Mouse (Mus musculus) spleen, adult 2 months (tissue): ENCODE data around the gene Styk1. TPM values are rescaled to one million over a fixed set of nuclear protein-coding genes. Genes with fewer than 3 reads are reported as not detected.

Source experiments
- DNase-seq, 2 experiments: peaks; one replicate each; pipeline versions ENCODE4 v3.0.0 to v3.0.0-alpha.2; 2012 to 2021; ENCODE audit warnings: low spot score in 2 of 2, low read depth in 1 of 2
- H3K27ac ChIP-seq: fragments of 200-500 bp; 2 replicates; pipeline ENCODE4 v1.5.1; 2012; ENCODE audit warnings: low read length, inconsistent platforms; ENCODE audit not compliant: insufficient read depth
- H3K27me3 ChIP-seq: fragments of 200-500 bp; 2 replicates; pipeline ENCODE4 v1.6.1; 2012; ENCODE audit warnings: mild to moderate bottlenecking, moderate library complexity, low read length, inconsistent platforms; ENCODE audit not compliant: control insufficient read depth, insufficient read depth
- H3K36me3 ChIP-seq: fragments of 200-500 bp; 2 replicates; pipeline ENCODE4 v1.6.1; 2012; ENCODE audit warnings: mild to moderate bottlenecking, low read length, inconsistent platforms; ENCODE audit not compliant: control insufficient read depth, insufficient read depth
- H3K4me1 ChIP-seq: fragments of 200-500 bp; 2 replicates; pipeline ENCODE4 v1.6.1; 2011; ENCODE audit warnings: inconsistent platforms; ENCODE audit not compliant: control insufficient read depth, insufficient read depth, insufficient read length
- H3K4me3 ChIP-seq: fragments of 200-500 bp; 2 replicates; pipeline ENCODE4 v1.5.1; 2011; ENCODE audit warnings: mild to moderate bottlenecking, inconsistent platforms; ENCODE audit not compliant: insufficient read depth, insufficient read length; ENCODE audit errors: extremely low read depth
- CTCF ChIP-seq: fragments of 200-500 bp; IDR thresholded peaks from 2 replicates; pipeline ENCODE4 v1.5.1; 2011; ENCODE audit warnings: mild to moderate bottlenecking, inconsistent platforms; ENCODE audit not compliant: insufficient read depth, insufficient read length, insufficient replicate concordance; ENCODE audit errors: extremely low read depth
- POLR2A ChIP-seq: fragments of 200-500 bp; IDR thresholded peaks from 2 replicates; pipeline ENCODE4 v1.6.1; 2011; ENCODE audit warnings: low read depth, low read length, inconsistent platforms
- WGBS: fragments of 180-500 bp; shearing (Covaris S2); methylation state at CpG from one replicate; pipeline ENCODE4 v1.1.7; 2018; 5-methylcytosine and 5-hydroxymethylcytosine counted together
- polyA plus RNA-seq: library from polyadenylated mRNA; depleted of rRNA; stranded (reverse); fragments of >200 nt; gene quantifications from 2 replicates; pipeline ENCODE4 v1.2.3, GENCODE M21; 2012

Gene Styk1
- polyA plus RNA-seq, 1 experiment, result 1.3 TPM

DNA sequence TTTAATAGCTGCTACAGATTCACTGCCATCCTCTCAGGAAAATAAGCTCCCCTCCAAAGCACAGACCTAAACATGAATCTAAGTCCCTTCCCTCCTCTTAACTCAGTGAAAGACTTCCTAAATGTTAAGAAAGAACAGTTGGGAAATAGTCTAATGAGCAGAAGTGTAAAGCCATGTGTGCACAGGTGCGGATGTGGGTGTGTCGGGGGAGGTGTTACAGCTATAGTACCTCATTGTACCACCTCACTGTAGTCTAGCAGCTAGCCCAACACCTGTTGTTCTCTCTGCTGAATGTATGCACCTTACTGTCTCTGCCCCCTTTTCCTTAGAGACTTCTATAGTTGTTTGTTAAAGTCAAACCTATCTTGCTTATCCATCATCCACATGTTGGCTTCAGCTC is 26.3 kb downstream of the Styk1 start:
- DNase-seq, result no peak
- TF ChIP-seq CTCF (no peak), POLR2A (no peak)
- Histone ChIP-seq H3K36me3 (no peaks in the 10 kb centered on the region), H3K4me3 (no peak overlapping the region), H3K4me1 (no peaks in the 10 kb centered on the region), H3K27ac (no peak overlapping the region), H3K27me3 (no peaks in the 10 kb centered on the region)
- WGBS, result 85% methylated on average over 2 of the region's 2 CpGs

DNA sequence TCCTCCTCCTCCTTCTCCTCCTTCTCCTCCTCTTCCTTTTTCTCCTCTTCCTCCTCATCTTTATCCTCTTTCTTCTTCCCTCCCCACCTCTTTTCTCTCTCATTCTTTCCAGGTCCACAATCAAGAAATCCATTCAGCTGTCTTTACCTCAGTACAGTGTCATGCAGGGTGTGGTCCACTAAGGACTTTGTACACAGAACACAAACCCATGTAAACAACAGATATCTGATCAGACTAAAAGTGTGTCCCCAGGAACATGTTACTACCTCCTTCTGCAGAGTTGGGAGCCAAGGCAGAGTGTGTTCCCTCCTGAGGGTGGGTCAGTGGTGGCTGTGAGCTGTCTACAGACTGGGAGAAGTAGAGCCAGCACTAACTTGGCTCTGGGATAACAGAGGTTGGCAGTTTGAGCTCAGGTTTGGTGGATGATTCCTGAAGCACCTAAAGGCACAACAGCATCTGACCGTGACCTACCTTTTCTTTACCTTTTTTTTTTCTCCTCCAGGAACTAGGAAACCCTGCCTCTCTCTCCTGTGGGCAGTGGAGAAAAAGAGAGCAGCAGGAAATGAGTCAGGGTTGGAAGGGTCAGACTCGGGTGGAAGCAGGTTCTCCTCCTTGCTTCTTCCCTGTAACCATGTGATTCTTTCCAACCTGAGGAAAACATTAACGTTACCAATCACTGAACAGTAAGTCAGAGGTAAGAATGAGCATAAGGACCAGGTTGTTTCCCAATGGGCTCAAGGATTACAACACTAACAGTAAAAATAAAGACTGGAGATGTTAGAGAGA is 31.4 kb downstream of the Styk1 start:
- Histone ChIP-seq H3K4me1 (no peaks in the 10 kb centered on the region), H3K27ac (no peak overlapping the region), H3K4me3 (no peak overlapping the region), H3K27me3 (no peaks in the 10 kb centered on the region), H3K36me3 (no peaks in the 10 kb centered on the region)
- WGBS, result 57% methylated on average over 3 of the region's 3 CpGs
- TF ChIP-seq POLR2A (no peak), CTCF (no peak)
- no peak for DNase-seq

DNA sequence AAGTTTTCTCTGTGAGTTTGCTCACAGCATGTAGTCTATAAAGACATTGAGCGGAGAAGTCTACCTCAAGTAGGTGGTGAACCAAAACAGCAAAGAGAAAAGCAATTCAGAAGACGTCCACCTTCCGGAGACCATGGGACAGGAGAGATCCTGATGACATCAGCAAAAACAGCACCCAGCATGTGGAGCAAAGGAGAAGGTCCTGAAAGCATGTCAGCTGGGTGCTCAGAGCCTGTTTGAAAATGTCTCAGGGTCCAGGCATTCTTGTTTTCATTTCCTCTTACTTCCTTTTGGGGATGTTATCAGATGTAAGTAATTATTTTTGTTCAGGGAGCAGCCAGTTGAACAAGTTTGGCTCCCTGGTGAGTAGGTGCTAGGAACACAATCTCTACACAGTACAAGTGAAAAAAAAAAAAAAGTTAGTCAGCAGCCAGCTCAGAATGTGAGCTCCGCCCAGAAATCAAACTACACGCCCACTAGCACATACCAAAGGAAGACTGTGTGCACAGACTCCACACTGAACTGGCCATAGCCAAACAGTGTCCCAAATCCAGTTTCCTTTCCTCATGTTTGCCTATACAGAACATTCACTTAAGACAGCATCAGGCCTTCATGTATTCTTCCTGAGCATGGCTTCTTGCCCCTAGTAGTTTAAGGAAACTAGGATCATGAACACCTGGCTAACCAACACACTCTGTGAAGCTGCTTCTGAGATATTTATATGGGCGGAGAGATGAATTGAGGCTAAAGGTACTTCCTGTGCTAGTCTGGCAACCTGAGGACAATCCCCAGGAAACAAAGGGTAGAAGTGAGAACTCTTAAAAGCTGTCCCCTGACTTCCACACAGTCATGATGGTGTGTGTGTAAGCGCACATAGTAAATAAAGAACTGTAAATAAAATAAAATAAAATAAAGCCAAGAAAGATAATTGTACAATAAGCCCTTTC is 37.0 kb downstream of the Styk1 start:
- H3K4me3 ChIP-seq, result no peak overlapping the region
- no peak for TF ChIP-seq POLR2A
- no peak for TF ChIP-seq CTCF
- 83% methylated on average over 7 of the region's 7 CpGs for WGBS
- no peak for DNase-seq
- H3K27me3 ChIP-seq, result no peaks in the 10 kb centered on the region
- H3K4me1 ChIP-seq, result no peaks in the 10 kb centered on the region
- no peaks in the 10 kb centered on the region for H3K36me3 ChIP-seq
- H3K27ac ChIP-seq, result no peak overlapping the region

DNA sequence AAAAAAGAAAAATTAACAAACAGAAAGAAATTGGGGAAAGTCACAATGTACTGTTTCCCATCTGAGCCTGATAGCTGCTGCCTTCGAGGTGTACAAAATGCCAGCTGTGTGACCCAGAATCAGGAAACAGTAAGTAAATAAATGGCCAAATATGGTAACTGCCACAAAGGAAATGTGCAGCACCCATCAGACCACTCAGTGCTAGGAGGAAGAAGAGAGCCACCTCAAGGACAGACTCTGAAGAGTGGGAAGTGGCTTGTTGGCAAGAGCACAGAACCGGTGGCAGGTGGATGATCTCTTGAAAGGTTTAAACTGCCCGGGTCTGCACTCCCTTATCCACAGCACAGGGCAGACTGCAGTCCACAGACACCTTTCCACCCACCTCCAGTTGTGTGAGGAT is 45.4 kb downstream of the Styk1 start:
- Histone ChIP-seq H3K4me3 (no peak overlapping the region), H3K4me1 (no peaks in the 10 kb centered on the region), H3K36me3 (no peaks in the 10 kb centered on the region), H3K27me3 (no peaks in the 10 kb centered on the region), H3K27ac (no peak overlapping the region)
- TF ChIP-seq POLR2A, result no peak
- WGBS, result under 1% methylated on average over 3 of the region's 3 CpGs
- DNase-seq, result no peak

DNA sequence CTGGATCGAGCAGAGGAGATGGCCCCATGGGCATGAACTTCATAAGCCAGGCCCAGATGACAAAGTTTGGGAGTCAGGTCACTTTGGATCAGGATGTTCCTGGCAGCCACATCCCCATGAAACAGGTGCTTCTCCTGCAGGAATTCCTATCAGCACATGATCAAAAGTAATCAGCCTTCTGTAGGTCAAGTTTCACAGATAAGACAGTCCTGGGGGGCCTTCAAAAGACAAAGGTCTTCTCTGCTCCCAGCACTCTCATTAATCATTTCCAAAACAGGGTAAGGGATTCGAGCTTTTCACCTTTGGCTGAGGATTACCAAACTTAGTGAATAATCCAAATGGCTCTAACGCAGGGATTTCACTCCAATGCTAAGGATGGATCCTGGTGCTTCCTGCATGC is 48.6 kb downstream of the Styk1 start:
- no peaks in the 10 kb centered on the region for H3K4me1 ChIP-seq
- H3K27me3 ChIP-seq, result no peaks in the 10 kb centered on the region
- WGBS, result 76% methylated on average over 3 of the region's 3 CpGs
- no peak overlapping the region for H3K27ac ChIP-seq
- no peak for TF ChIP-seq POLR2A
- no peak for TF ChIP-seq CTCF
- no peaks in the 10 kb centered on the region for H3K36me3 ChIP-seq
- no peak overlapping the region for H3K4me3 ChIP-seq
- no peak for DNase-seq

DNA sequence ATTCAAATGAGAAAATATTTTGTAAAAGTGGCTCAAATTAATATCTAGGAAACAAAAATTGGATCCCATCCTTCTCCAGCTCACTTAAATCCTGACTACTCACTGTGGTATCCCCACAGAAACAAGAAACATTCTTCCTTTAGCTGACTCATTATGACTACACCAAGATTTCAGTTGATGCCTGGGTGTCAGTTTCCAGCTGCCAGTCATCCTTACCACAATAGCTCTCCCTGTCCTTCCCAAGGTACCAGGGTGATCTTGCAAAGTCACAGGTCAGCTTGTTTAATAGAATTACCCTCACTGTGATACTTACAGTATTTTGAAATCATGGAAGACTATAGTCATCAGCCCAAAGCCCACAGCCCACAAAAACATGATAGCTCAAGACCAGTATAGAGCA is 54.9 kb downstream of the Styk1 start:
- no peak overlapping the region for H3K4me3 ChIP-seq
- no peaks in the 10 kb centered on the region for H3K4me1 ChIP-seq
- H3K27me3 ChIP-seq, result no peaks in the 10 kb centered on the region
- H3K27ac ChIP-seq, result no peak overlapping the region
- H3K36me3 ChIP-seq, result no peaks in the 10 kb centered on the region
- TF ChIP-seq POLR2A, result no peak
- TF ChIP-seq CTCF, result no peak
- no peak for DNase-seq
